Mouse (Mus musculus): ENCODE measurements at regions not wholly inside any gene's neighbourhood (a gene's known extent, or its start where the extent isn't known, plus 50 kb on each side); places are given as distances from the start of the nearest gene placed in this dataset.

DNA sequence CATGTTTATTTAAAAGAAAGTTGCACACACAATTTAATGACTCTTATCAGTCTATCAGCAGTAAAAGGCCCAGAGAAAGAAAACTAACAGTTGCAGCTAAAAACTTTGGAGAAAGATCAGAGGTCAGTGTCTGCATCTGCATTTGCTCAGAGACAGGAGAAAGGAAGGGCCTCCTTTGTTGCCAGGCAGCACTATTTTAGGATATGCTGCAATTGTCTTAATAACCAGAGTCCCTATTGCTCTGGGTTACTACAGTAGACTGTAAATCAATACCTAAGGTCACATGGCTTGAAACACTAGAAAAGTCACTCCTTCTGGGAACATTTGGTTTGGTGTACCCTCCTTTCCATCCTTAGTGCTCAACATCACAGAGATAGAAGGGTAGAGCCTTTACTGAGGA, 175.7 kb downstream of the Hdgfl1 start:
- H3K36me3 ChIP-seq (replicated peaks), result no peaks in the 10 kb centered on the region
- no peak overlapping the region for H3K27ac ChIP-seq
- no peaks in the 10 kb centered on the region for H3K9me3 ChIP-seq
- H3K9ac ChIP-seq, result no peak overlapping the region
- ATAC-seq (replicated peaks), result no peak
- H3K4me1 ChIP-seq, result no peaks in the 10 kb centered on the region
- no peaks in the 10 kb centered on the region for H3K27me3 ChIP-seq (replicated peaks)
- H3K4me3 ChIP-seq, result no peak overlapping the region
- H3K4me2 ChIP-seq, result no peak overlapping the region

DNA sequence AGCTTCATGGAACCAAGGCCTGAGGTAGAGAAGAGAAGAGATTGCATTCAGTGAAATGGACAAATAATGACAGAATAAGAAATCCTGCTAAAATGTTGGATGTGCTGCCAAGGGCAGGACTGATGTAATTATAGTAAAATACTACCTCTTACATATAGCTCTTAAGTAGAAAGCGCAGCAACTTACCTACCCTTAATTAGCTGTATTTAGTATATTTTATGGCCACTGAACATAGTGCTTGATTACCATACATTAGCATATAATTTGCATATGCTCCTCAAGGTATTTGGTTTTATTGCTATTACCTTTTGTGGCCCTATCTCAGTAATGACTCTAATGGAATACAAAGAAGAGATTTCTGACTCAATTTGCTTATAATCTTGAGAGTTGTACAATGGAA, 176.2 kb downstream of the Hdgfl1 start:
- Histone ChIP-seq H3K4me1 (no peaks in the 10 kb centered on the region), H3K27me3 (replicated peaks) (no peaks in the 10 kb centered on the region), H3K36me3 (replicated peaks) (no peaks in the 10 kb centered on the region), H3K9ac (no peak overlapping the region), H3K4me3 (no peak overlapping the region), H3K27ac (no peak overlapping the region), H3K9me3 (no peaks in the 10 kb centered on the region), H3K4me2 (no peak overlapping the region)
- ATAC-seq (replicated peaks), result no peak
- 84% methylated on average over 1 of the region's 1 CpGs for WGBS

DNA sequence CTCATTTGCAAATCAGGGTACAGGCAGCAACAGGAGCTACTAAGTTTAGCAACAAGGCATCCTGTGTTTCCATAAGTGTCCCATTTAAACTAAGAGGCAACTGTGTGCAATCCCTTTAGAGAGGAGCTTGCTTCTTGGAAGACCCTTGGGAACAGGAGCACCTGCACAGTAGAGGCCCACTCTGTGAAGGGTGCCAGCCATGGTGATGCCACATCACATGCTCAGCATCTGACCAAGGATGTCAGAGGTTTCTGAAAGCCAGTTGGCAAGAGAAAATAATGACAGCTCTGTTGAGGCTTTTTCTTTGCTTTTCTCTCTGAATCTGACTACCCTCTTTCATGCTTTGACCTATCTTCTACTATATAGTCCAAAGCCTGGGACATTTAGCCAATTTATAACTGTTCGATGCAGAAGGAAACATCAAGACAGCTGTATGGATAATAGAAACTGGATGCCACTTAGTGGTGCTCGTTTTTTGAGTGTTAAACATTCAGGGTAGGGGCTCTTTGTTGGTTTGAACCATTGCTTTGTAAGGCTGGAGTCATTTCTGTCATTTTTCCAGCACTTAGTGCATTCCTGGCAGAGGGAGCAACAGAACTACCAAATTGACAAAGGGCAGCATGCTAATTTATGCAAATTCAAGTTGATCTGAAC, 193.9 kb downstream of the Hdgfl1 start:
- ATAC-seq (replicated peaks), result peak; percentile 48
- no peak overlapping the region for H3K9ac ChIP-seq
- H3K9me3 ChIP-seq, result no peaks in the 10 kb centered on the region
- H3K36me3 ChIP-seq (replicated peaks), result no peaks in the 10 kb centered on the region
- H3K4me3 ChIP-seq, result no peak overlapping the region
- 48% methylated on average over 2 of the region's 2 CpGs for WGBS
- H3K4me1 ChIP-seq, result no peaks in the 10 kb centered on the region
- H3K27ac ChIP-seq, result no peak overlapping the region
- H3K27me3 ChIP-seq (replicated peaks), result no peaks in the 10 kb centered on the region
- no peak overlapping the region for H3K4me2 ChIP-seq

DNA sequence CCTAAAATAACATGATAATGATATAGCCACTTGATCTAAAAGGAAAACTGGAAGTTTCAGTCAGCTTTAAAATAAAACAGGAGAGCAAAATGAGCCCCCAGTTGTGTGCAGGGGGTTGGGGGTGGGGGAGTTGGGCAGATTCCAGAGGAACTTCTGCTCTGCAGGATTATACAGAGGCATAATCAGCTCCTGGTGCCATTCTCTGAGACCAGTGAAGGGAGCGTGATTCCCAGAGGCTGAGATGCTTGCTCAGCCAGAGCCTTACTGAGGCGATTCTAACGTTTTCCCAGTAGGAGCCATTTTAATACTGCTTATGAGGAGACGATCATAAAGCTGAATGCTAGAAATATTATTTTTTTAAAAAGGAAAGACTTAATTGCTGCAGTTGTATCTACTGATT, 200.5 kb downstream of the Hdgfl1 start:
- H3K4me1 ChIP-seq, result no peaks in the 10 kb centered on the region; the same call in 1 of the 2 replicates
- no peaks in the 10 kb centered on the region for H3K9me3 ChIP-seq
- H3K27ac ChIP-seq, result no peak overlapping the region
- no peaks in the 10 kb centered on the region for H3K27me3 ChIP-seq (replicated peaks)
- H3K9ac ChIP-seq, result no peak overlapping the region
- no peak; the same call in 1 of the 2 replicates for ATAC-seq (replicated peaks)
- no peaks in the 10 kb centered on the region for H3K36me3 ChIP-seq (replicated peaks)
- WGBS, result 9% methylated on average over 4 of the region's 4 CpGs
- H3K4me3 ChIP-seq, result no peak overlapping the region
- H3K4me2 ChIP-seq, result no peak overlapping the region

DNA sequence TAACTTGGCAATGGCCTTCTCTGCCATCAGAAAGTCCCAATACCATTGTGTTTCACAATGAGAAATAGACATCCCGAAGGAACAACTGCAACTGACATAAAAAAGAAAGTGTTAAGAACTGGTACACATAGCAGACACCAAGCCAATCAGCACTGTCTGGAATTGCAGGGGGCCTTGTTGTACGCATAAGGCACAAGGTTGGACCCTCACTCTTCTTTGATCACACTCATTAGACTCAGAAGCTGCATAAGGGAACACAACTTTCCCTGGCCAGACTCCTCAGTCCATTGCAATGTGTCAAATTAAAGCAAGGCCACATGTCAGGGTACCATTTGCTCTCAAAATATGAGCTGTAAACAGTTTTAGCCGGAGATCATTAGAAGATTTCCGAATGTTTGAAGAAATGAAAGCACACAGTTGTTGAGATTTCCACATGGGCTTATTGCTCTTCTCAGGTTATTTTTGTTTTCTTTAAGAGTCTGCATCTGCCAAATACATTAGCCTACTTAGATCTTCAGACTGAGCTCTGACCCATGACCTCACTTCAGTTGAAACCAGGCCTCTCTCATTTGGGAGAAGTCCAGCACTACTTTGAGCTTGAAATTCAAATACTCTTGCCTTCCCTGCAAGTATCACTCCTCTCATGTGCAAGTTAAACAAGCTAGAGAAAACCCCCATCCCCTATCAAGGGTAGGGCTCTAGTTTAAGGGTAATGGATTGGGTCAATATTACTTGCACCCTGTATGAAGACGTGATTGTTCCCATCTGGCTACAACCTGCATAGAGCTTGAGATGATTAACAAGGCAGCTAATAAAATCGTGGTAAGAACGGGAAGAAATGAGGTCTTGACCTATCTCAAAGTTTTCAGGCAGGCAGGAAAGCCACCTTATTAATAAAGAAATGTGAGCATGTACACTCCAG, 204.8 kb downstream of the Hdgfl1 start:
- no peaks in the 10 kb centered on the region for H3K36me3 ChIP-seq (replicated peaks)
- WGBS, result 89% methylated on average over 7 of the region's 7 CpGs
- no peak overlapping the region for H3K9ac ChIP-seq
- H3K4me3 ChIP-seq, result no peak overlapping the region
- no peak overlapping the region for H3K4me2 ChIP-seq
- H3K4me1 ChIP-seq, result no peaks in the 10 kb centered on the region; the same call in 1 of the 2 replicates
- H3K27me3 ChIP-seq (replicated peaks), result no peaks in the 10 kb centered on the region
- no peak overlapping the region for H3K27ac ChIP-seq
- no peak for ATAC-seq (replicated peaks)
- H3K9me3 ChIP-seq, result no peaks in the 10 kb centered on the region

DNA sequence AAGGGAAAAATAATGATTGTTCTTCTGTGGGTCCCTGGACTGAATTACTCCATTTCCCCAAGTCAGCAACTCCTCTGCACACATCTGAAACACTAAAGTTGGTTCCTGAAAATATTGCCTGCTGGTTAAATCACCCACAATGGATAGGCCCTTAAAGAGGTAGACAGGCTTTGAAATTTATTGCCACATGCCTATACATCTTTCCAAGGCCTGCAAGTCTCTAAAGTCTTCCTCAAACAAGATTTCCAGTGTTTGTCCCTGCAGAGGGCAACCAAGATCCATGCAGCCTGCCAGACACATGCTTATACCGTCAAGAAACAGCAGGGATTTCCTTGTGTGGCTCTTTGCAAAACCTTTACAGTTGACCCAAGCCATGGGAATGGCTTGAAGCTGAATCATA, 211.6 kb downstream of the Hdgfl1 start:
- Histone ChIP-seq H3K36me3 (replicated peaks) (no peaks in the 10 kb centered on the region), H3K9me3 (no peaks in the 10 kb centered on the region), H3K4me1 (no peaks in the 10 kb centered on the region), H3K27me3 (replicated peaks) (no peaks in the 10 kb centered on the region), H3K4me2 (no peak overlapping the region), H3K27ac (no peak overlapping the region), H3K9ac (no peak overlapping the region), H3K4me3 (no peak overlapping the region)
- 43% methylated on average over 1 of the region's 1 CpGs for WGBS
- no peak for ATAC-seq (replicated peaks)

DNA sequence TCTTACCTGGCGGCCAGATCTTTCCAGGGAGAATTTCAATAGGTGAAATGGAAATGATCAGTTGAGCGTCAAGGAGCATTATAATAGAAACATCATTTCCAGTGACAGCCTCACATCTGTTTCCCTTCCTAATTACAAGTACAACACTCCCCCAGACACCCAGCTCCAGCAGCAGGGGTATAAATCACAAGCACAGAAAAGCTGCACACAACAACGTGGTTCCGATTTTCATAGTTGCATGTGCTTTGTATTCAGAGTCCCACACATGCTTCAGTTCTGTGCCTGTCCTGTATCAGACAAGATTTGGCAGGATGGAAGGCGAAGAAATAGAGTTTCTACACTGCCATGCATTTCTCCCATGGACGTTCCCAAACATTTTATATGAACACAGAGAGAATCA, 215.7 kb downstream of the Hdgfl1 start:
- H3K4me1 ChIP-seq, result no peaks in the 10 kb centered on the region
- no peak for ATAC-seq (replicated peaks)
- H3K9me3 ChIP-seq, result no peaks in the 10 kb centered on the region
- H3K9ac ChIP-seq, result no peak overlapping the region
- H3K4me3 ChIP-seq, result no peak overlapping the region
- WGBS, result 65% methylated on average over 6 of the region's 6 CpGs
- no peaks in the 10 kb centered on the region for H3K36me3 ChIP-seq (replicated peaks)
- no peak overlapping the region for H3K27ac ChIP-seq
- H3K27me3 ChIP-seq (replicated peaks), result no peaks in the 10 kb centered on the region
- no peak overlapping the region for H3K4me2 ChIP-seq

DNA sequence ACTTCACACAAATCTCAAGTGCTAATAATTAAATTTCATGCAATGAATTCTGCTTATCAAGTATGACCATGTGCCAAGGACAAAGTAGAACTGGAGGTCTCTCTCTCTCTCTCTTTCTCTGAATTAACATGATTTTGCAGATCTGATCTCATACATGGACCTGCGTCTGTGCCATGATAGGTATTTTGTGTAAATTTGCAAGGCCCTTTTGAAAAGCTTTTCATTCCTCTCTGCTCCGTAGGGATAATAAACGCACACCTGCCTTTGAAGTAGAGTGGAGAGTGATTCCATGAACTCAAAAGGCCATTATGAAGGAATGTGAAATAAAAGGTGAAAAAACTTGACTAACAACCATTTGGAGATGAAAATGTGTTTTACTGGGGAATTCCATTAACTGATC, 217.8 kb downstream of the Hdgfl1 start:
- no peaks in the 10 kb centered on the region for H3K27me3 ChIP-seq (replicated peaks)
- H3K4me3 ChIP-seq, result no peak overlapping the region
- no peak overlapping the region for H3K4me2 ChIP-seq
- H3K9ac ChIP-seq, result no peak overlapping the region
- H3K4me1 ChIP-seq, result no peaks in the 10 kb centered on the region
- H3K27ac ChIP-seq, result no peak overlapping the region
- no peak for ATAC-seq (replicated peaks)
- WGBS, result 71% methylated on average over 3 of the region's 3 CpGs
- H3K9me3 ChIP-seq, result no peaks in the 10 kb centered on the region
- no peaks in the 10 kb centered on the region for H3K36me3 ChIP-seq (replicated peaks)

DNA sequence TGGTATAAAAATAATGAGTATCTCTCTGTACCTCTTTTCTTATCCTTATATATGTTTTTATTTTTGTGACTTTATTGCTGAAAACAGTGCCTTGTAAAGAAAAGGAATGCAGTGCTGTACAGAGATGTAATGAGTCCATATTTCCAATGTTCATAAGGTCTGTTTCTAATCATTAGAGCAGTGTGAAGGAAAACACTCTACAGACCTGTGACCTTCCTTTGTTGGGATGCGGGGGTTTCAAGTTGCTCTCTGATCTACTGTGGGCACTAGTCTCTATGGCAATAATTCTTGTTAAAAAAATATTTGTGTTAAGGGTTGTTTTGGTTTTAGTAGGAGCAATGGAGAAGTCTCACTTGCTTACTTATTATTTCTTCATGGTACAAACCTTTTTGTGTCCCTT, 231.0 kb downstream of the Hdgfl1 start:
- ATAC-seq (replicated peaks), result no peak
- Histone ChIP-seq H3K27ac (no peak overlapping the region), H3K9ac (no peak overlapping the region), H3K9me3 (no peaks in the 10 kb centered on the region), H3K4me3 (no peak overlapping the region), H3K36me3 (replicated peaks) (no peaks in the 10 kb centered on the region), H3K27me3 (replicated peaks) (no peaks in the 10 kb centered on the region), H3K4me2 (no peak overlapping the region), H3K4me1 (no peaks in the 10 kb centered on the region)
- 88% methylated on average over 1 of the region's 1 CpGs for WGBS

DNA sequence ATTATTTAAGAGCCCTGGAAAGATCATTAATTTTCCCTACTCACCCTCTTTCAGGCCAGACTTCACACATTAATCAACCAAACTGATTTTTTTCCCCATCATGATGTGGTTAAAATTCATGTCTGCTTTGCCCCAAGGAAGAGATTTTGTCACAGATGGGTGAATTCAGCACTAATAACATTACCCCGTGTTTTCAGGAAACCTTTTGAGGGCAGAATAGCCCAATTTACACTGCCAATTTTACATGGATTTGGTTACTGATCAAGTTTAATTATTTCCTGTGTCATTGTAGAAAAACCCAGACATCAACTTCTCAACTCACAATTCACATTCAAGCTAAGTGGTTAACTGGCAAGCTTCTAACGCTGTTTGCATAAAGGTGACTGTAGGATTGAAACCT, 233.4 kb downstream of the Hdgfl1 start:
- no peak overlapping the region for H3K4me2 ChIP-seq
- H3K36me3 ChIP-seq (replicated peaks), result no peaks in the 10 kb centered on the region
- no peak overlapping the region for H3K4me3 ChIP-seq
- no peak overlapping the region for H3K9ac ChIP-seq
- ATAC-seq (replicated peaks), result no peak
- no peaks in the 10 kb centered on the region for H3K27me3 ChIP-seq (replicated peaks)
- no peaks in the 10 kb centered on the region for H3K9me3 ChIP-seq
- WGBS, result 50% methylated on average over 2 of the region's 2 CpGs
- H3K4me1 ChIP-seq, result no peaks in the 10 kb centered on the region
- H3K27ac ChIP-seq, result no peak overlapping the region

DNA sequence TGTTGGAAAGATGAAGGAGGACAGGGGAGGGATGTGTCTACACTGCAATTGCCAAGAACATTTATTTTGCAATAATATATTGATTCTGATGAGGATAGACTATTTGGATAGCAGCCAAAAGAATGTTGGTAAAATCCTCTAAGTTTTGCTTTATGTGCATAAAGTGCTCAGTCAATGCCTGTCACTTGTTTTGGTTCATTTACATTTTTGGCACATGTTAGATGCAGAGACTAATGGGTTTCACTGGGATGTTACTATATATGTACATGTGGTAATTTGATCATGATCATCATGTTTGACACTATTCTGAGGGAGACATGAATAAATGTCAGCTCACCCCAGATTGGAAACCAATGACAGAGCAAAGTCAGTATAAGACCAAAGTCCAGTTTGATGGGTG, 237.2 kb downstream of the Hdgfl1 start:
- Histone ChIP-seq H3K27ac (no peak overlapping the region), H3K4me3 (no peak overlapping the region), H3K27me3 (replicated peaks) (no peaks in the 10 kb centered on the region), H3K9me3 (no peaks in the 10 kb centered on the region), H3K36me3 (replicated peaks) (no peaks in the 10 kb centered on the region), H3K4me2 (no peak overlapping the region), H3K4me1 (no peaks in the 10 kb centered on the region), H3K9ac (no peak overlapping the region)
- no peak for ATAC-seq (replicated peaks)

DNA sequence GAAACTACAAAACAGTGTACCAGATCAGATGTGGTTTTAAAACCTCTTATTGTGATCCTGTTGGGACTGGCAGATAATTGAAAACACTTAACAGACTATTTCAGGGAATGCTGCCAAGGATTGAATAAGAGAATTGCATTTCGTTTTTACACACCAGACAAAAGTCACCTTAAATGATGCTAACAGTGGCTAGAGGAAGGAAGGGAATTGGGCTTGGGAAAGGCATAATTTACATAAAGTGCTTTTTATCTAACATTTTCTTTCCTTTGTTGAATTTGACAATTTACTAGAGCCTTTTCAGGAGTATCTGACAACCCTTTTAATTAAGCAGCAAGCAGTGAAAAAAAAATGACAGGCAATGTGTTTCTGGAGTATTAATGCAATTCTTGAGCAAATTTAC, 250.9 kb downstream of the Hdgfl1 start:
- ATAC-seq (replicated peaks), result no peak
- H3K9ac ChIP-seq, result no peak overlapping the region
- no peak overlapping the region for H3K4me3 ChIP-seq
- 18% methylated on average over 1 of the region's 1 CpGs for WGBS
- H3K9me3 ChIP-seq, result no peaks in the 10 kb centered on the region
- H3K27me3 ChIP-seq (replicated peaks), result no peaks in the 10 kb centered on the region
- no peak overlapping the region for H3K4me2 ChIP-seq
- H3K4me1 ChIP-seq, result peaks cover 3% of the 10 kb centered on the region; the same call in 1 of the 2 replicates
- no peak overlapping the region for H3K27ac ChIP-seq
- H3K36me3 ChIP-seq (replicated peaks), result no peaks in the 10 kb centered on the region

DNA sequence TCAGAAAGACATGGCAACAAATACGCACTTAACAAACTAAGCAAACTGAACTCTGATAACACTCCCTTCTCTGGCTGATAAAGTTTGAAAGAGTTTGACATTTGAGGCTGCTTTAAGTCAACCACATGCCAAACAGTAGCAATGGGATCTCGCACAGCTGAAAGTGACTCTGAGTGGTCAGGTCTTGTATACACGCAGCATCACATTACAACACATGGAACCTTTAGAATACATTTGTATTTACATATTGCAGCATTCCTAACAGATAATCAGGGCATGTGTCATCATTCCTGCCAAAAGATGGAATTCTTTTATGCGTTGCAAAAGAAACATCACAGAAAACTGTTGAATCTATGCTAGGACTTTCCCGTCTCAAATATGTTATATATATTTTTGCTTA, 251.5 kb downstream of the Hdgfl1 start:
- 84% methylated on average over 5 of the region's 5 CpGs for WGBS
- Histone ChIP-seq H3K9me3 (no peaks in the 10 kb centered on the region), H3K4me3 (no peak overlapping the region), H3K4me2 (no peak overlapping the region), H3K27ac (no peak overlapping the region), H3K27me3 (replicated peaks) (no peaks in the 10 kb centered on the region), H3K9ac (no peak overlapping the region), H3K36me3 (replicated peaks) (no peaks in the 10 kb centered on the region), H3K4me1 (peaks cover 3% of the 10 kb centered on the region; the same call in 1 of the 2 replicates)
- ATAC-seq (replicated peaks), result no peak
